Mouse (Mus musculus) lung, adult 2 months (tissue): ENCODE results near the gene Ptch2.

Experiments
- CTCF ChIP-seq: fragments of 200-500 bp; IDR thresholded peaks from 2 replicates; pipeline ENCODE4 v1.5.1; 2011; ENCODE audit warnings: mild to moderate bottlenecking, low read length, control low read depth; ENCODE audit not compliant: insufficient read depth
- POLR2A ChIP-seq: fragments of 200-500 bp; IDR thresholded peaks from 2 replicates; pipeline ENCODE4 v1.6.1; 2011; ENCODE audit warnings: low read depth, mild to moderate bottlenecking, control low read depth, low read length, borderline replicate concordance; ENCODE audit errors: extremely low read depth

DNA sequence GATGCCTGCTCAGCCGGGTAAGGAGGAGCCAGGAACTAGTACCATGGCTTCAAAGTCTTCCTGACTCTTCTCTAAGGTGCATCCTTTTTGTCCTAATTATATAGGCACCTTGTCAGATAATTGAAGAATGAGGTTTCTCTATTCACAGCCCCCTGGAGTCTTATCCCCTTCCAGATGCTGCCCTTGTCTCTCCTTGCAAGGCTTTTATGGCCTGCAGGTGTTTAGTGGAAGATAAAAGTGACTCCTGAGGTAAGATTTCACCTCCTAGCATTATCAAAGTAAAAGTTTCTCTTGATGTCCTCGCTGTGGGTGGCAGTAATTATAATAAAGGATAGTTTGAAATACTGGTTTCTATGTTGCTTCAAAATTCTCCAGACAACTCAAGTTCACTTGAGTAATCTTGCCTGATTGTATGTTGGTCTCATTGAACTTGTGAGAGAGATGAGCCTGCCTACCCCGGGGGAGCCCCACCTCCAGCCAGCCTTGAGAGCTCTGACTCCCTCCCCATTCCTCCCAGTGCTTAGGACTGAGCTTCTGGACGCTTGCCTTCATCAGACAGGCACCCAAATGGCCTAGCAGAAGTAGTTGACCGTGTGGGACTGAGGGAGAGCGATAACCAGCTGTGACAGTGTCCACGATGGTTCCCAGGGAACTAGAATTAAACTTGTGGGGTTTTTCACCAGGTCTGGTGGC lies 7.8 kb upstream of the Ptch2 start:
- TF ChIP-seq CTCF (no peak), POLR2A (no peak)
